ENCODE assay signal across 14 mouse cellular contexts in genomic region chr6:52887541-52888203, GRCm38 (mm10).
DNase-seq lines count a peak whose midpoint lies in the region; ATAC-seq and TF ChIP-seq lines count a peak whose summit lies in the region.
"Had no signal": no experiment of that assay in that cellular context is flagged by ENCODE, and none has a peak within 500 bp of the region (broad histone marks: within the 10 kb centered on the region; RNA-seq: fewer than 3 reads in every experiment).

No protein-coding gene starts in this region.

- TF ChIP-seq POLR2A in brain, embryonic 14.5 days (IDR thresholded peaks at IDR 0.05; ENCODE audit: borderline replicate concordance, extremely low read depth, insufficient read depth, insufficient read length, poor library complexity, severe bottlenecking): no peak

- WGBS in hindbrain, embryonic 14.5 days: 52% methylated on average over 4 of the region's 4 CpGs
- 67% methylated on average over 4 of the region's 4 CpGs for WGBS in hindbrain, embryonic 12.5 days

- H3K27me3 ChIP-seq in hindbrain, embryonic 14.5 days (ENCODE audit: control insufficient read depth, insufficient read depth, low read length): no peaks in the 10 kb centered on the region
- H3K27me3 ChIP-seq in hindbrain, embryonic 12.5 days: no peaks in the 10 kb centered on the region
- H3K27me3 ChIP-seq: CH12.LX, Patski had no signal

- no peaks in the 10 kb centered on the region for H3K36me3 ChIP-seq in hindbrain, embryonic 14.5 days (replicated peaks; ENCODE audit: control insufficient read depth, insufficient read depth)
- no peaks in the 10 kb centered on the region for H3K36me3 ChIP-seq in hindbrain, embryonic 12.5 days

- H3K4me3 ChIP-seq in hindbrain, embryonic 14.5 days (replicated peaks; ENCODE audit: low read length): no peak overlapping the region
- H3K4me3 ChIP-seq in hindbrain, embryonic 12.5 days: no peak overlapping the region

- no peak for DNase-seq in hindbrain, embryonic 14.5 days (ENCODE audit: low spot score)
- peak; percentile 97 for DNase-seq in brain, adult 2 months (ENCODE audit: low read depth, low spot score)
- DNase-seq in brain, embryonic 14.5 days (ENCODE audit: low read depth): peak; percentile 69
- DNase-seq in cerebellum, postnatal 25 days: peak; percentile 87 to 89
- DNase-seq in layer of hippocampus, adult 8-10 months (ENCODE audit: low spot score in 2 of 2): no peak
- DNase-seq in testis, postnatal 14 days (ENCODE audit: low spot score): no peak

- peak overlapping the region; percentile 43; the same call in 1 of the 2 replicates for H3K27ac ChIP-seq in hindbrain, embryonic 14.5 days
- no peak overlapping the region for H3K27ac ChIP-seq in hindbrain, embryonic 12.5 days
- H3K27ac ChIP-seq: kidney, postnatal 0 days had no signal

- H3K9ac ChIP-seq in hindbrain, embryonic 14.5 days: no peak overlapping the region
- H3K9ac ChIP-seq in hindbrain, embryonic 12.5 days: no peak overlapping the region

- H3K4me1 ChIP-seq in hindbrain, embryonic 14.5 days (replicated peaks; ENCODE audit: control insufficient read depth, insufficient read depth, low read length): no peaks in the 10 kb centered on the region; the same call in 1 of the 2 replicates
- H3K4me1 ChIP-seq in hindbrain, embryonic 12.5 days: peaks cover 5% of the 10 kb centered on the region; the same call in 1 of the 2 replicates

- no peak overlapping the region for H3K4me2 ChIP-seq in hindbrain, embryonic 14.5 days (replicated peaks)
- H3K4me2 ChIP-seq in hindbrain, embryonic 12.5 days (replicated peaks): no peak overlapping the region
- H3K4me2 ChIP-seq: heart, embryonic 11.5 days; liver, embryonic 11.5 days; midbrain, embryonic 11.5 days had no signal

- no peaks in the 10 kb centered on the region for H3K9me3 ChIP-seq in hindbrain, embryonic 14.5 days (ENCODE audit: control insufficient read depth, low read length)
- H3K9me3 ChIP-seq in hindbrain, embryonic 12.5 days (replicated peaks): no peaks in the 10 kb centered on the region

- ATAC-seq in hindbrain, embryonic 14.5 days (ENCODE audit: low FRiP score): no peak
- no peak for ATAC-seq in hindbrain, embryonic 12.5 days (ENCODE audit: low FRiP score)
- no peak for ATAC-seq in inflammation-experienced regulatory T-cells, adult 6 months
- ATAC-seq: Patski had no signal

- no peak for TF ChIP-seq CTCF in brain, embryonic 14.5 days (IDR thresholded peaks at IDR 0.05; ENCODE audit: borderline replicate concordance, extremely low read depth, insufficient read depth, insufficient read length)

Comparison
In these comparisons a context has a peak if more than half of its experiments do, and no peak if none do; other contexts are left out.
1. DNase-seq: peak in brain, adult 2 months (single experiment), brain, embryonic 14.5 days (single experiment) and cerebellum, postnatal 25 days (2 of 2); none in hindbrain, embryonic 14.5 days (single experiment), layer of hippocampus, adult 8-10 months (0 of 2) and testis, postnatal 14 days (single experiment).